16 mouse cellular contexts compared by ENCODE assay signal in the genomic region with DNA sequence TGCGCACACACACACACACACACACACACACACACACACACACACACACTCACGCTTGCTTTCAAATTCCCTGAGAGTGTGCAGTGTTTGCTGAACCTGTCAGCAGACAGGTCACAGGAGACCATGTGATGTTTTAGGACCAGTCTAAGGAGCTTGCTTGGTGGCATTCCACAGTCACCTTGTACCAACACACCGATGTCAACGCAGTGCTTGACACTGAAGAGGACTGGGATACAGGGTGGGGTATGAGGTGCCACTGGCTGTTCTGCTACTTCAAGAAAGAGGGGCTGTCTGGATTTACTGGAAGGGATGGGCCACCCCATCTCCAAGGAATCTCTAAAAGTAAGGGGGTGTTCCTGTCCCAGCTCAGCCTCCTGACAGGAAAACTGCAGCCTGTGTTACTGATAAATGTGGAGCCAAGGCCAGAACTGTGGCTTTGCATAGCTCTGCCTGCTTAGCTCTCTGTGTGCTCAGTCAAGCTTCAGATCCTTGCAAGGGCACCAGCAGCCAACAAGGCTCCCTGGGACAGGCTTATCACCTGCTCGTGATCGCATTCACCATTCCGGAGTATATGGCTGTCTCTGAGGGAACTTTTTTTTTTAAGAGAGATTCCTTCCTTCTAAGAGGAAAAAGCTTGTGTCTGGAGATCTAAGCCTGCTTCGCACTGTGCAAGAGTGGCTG.
DNase-seq lines count a peak whose midpoint lies in the region; ATAC-seq lines count a peak whose summit lies in the region.
"Had no signal": no experiment of that assay in that cellular context is flagged by ENCODE, and none has a peak within 500 bp of the region (broad histone marks: within the 10 kb centered on the region; RNA-seq: fewer than 3 reads in every experiment).

No protein-coding gene starts in this region.

- H3K4me3 ChIP-seq in heart, embryonic 13.5 days, result no peak overlapping the region
- H3K4me3 ChIP-seq in intestine, embryonic 16.5 days (ENCODE audit: low read length), result no peak overlapping the region
- no peak overlapping the region for H3K4me3 ChIP-seq in liver, embryonic 12.5 days
- H3K4me3 ChIP-seq: embryonic facial prominence, embryonic 13.5 days; forebrain, embryonic 12.5 days; left cerebral cortex, adult 2 months; megakaryocyte, embryonic 14.5 days had no signal

- H3K27ac ChIP-seq in heart, embryonic 13.5 days (replicated peaks), result peak overlapping the region; percentile 21
- H3K27ac ChIP-seq in intestine, embryonic 16.5 days (ENCODE audit: low read length), result peak overlapping the region; percentile 42; the same call in 1 of the 2 replicates
- H3K27ac ChIP-seq in liver, embryonic 12.5 days, result no peak overlapping the region
- H3K27ac ChIP-seq: forebrain, embryonic 12.5 days; left cerebral cortex, adult 2 months had no signal

- H3K9ac ChIP-seq in heart, embryonic 13.5 days, result no peak overlapping the region
- no peak overlapping the region for H3K9ac ChIP-seq in intestine, embryonic 16.5 days (ENCODE audit: low read depth, low read length)
- H3K9ac ChIP-seq in liver, embryonic 12.5 days, result no peak overlapping the region
- H3K9ac ChIP-seq: forebrain, embryonic 12.5 days had no signal

- peaks cover 60% of the 10 kb centered on the region for H3K4me1 ChIP-seq in heart, embryonic 13.5 days
- peaks cover 45% of the 10 kb centered on the region for H3K4me1 ChIP-seq in intestine, embryonic 16.5 days (ENCODE audit: control insufficient read depth, insufficient read depth, low read length)
- no peaks in the 10 kb centered on the region for H3K4me1 ChIP-seq in liver, embryonic 12.5 days
- H3K4me1 ChIP-seq: megakaryocyte, embryonic 14.5 days had no signal

- ATAC-seq in heart, embryonic 13.5 days (ENCODE audit: extremely low read depth, insufficient number of reproducible peaks, low FRiP score, low TSS enrichment), result no peak
- peak; percentile 61 for ATAC-seq in intestine, embryonic 16.5 days
- no peak for ATAC-seq in liver, embryonic 12.5 days

- intact Hi-C loops in heart, postnatal 36 days (cut with DNase I), result no loop called here
- intact Hi-C loops in left cerebral cortex, postnatal 36 days (cut with DNase I), result no loop called here

- peaks cover 47% of the 10 kb centered on the region for H3K27me3 ChIP-seq in heart, embryonic 13.5 days (replicated peaks)
- H3K27me3 ChIP-seq in intestine, embryonic 16.5 days (replicated peaks; ENCODE audit: control insufficient read depth, insufficient read depth, low read length), result no peaks in the 10 kb centered on the region
- H3K27me3 ChIP-seq in liver, embryonic 12.5 days (replicated peaks), result peaks cover 41% of the 10 kb centered on the region; the same call in 1 of the 2 replicates

- 47% methylated on average over 8 of the region's 8 CpGs for WGBS in heart, embryonic 13.5 days
- WGBS in intestine, embryonic 16.5 days, result 61% methylated on average over 8 of the region's 8 CpGs
- WGBS in liver, embryonic 12.5 days (ENCODE audit: insufficient replicate concordance), result 63% methylated on average over 8 of the region's 8 CpGs

- DNase-seq in heart, postnatal 36 days, result no peak
- DNase-seq in kidney, postnatal 14 days, result peak; percentile 47
- DNase-seq in lung, postnatal 14 days, result peak; percentile 47
- no peak for DNase-seq in right cerebral cortex, adult 2 months (ENCODE audit: low spot score in 2 of 2)
- DNase-seq in left cerebral cortex, postnatal 36 days (ENCODE audit: low spot score in 2 of 2), result no peak
- DNase-seq: adrenal gland, postnatal 14 days; B cell, adult 2 months; cerebellum, postnatal 25 days; liver had no signal

- H3K36me3 ChIP-seq in heart, embryonic 13.5 days, result no peaks in the 10 kb centered on the region
- no peaks in the 10 kb centered on the region for H3K36me3 ChIP-seq in intestine, embryonic 16.5 days (ENCODE audit: control insufficient read depth, insufficient read depth, low read length)
- H3K36me3 ChIP-seq in liver, embryonic 12.5 days, result no peaks in the 10 kb centered on the region
- H3K36me3 ChIP-seq: embryonic facial prominence, embryonic 13.5 days; forebrain, embryonic 12.5 days had no signal

- no peak overlapping the region for H3K4me2 ChIP-seq in heart, embryonic 13.5 days
- H3K4me2 ChIP-seq in intestine, embryonic 16.5 days (ENCODE audit: low read depth, low read length), result no peak overlapping the region
- H3K4me2 ChIP-seq in liver, embryonic 12.5 days, result no peak overlapping the region
- H3K4me2 ChIP-seq: embryonic facial prominence, embryonic 13.5 days; forebrain, embryonic 12.5 days had no signal

- H3K9me3 ChIP-seq in heart, embryonic 13.5 days, result no peaks in the 10 kb centered on the region
- no peaks in the 10 kb centered on the region for H3K9me3 ChIP-seq in intestine, embryonic 16.5 days (ENCODE audit: control insufficient read depth, low read length)
- no peaks in the 10 kb centered on the region for H3K9me3 ChIP-seq in liver, embryonic 12.5 days (replicated peaks)
- H3K9me3 ChIP-seq: embryonic facial prominence, embryonic 13.5 days; forebrain, embryonic 12.5 days; megakaryocyte, embryonic 14.5 days had no signal

Comparison
In these comparisons a context has a peak if more than half of its experiments do, and no peak if none do; other contexts are left out.
1. DNase-seq: peak in kidney, postnatal 14 days (single experiment) and lung, postnatal 14 days (single experiment); none in heart, postnatal 36 days (0 of 2), right cerebral cortex, adult 2 months (0 of 2) and left cerebral cortex, postnatal 36 days (0 of 2).